Mouse (Mus musculus) spleen, embryonic (tissue): ENCODE results near the gene Dnal4.

ENCODE experiments used
- CTCF ChIA-PET: fragments of 350-600 bp; sonication (Branson Sonifier 250); formaldehyde crosslinking; loops from one replicate; lab custom pipeline; 2022; lab: Charles Lee

Dnal4 gene

DNA sequence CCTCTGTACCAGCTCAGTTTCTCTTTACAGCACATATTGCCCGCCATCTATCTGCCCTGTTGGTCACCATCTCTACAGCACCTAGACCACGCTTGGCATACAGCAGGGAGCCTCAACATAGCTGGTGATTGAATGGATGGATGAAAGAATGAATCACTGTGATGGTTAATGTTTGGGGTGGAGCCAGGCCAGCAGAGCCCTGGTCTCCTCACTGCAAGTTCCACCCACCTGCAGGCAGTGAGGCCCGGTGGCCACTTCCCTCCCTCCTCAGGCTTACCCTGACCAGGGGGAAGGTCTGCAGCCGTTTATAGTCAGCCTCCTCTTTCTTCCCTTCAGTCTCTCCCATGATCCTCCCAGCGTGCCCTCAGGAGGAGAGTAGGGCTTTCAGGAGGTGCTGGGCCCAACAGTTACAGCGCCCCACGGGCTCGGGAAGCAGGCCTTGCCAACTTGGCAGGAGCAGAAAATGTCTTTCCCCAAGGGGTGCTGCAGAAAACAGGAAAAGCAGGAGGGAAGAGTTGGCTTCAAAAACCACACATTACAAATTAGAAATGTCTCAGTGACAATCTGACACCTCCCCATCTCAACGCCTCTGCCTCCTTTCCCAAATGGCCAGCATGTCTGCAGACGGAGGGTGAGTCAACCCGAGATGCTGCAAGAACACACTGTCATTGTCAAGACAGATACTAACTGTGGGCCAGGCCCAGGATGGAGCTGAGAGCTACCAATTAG is 12.9 kb downstream of the Dnal4 start:
- CTCF ChIA-PET, result no interaction called here

DNA sequence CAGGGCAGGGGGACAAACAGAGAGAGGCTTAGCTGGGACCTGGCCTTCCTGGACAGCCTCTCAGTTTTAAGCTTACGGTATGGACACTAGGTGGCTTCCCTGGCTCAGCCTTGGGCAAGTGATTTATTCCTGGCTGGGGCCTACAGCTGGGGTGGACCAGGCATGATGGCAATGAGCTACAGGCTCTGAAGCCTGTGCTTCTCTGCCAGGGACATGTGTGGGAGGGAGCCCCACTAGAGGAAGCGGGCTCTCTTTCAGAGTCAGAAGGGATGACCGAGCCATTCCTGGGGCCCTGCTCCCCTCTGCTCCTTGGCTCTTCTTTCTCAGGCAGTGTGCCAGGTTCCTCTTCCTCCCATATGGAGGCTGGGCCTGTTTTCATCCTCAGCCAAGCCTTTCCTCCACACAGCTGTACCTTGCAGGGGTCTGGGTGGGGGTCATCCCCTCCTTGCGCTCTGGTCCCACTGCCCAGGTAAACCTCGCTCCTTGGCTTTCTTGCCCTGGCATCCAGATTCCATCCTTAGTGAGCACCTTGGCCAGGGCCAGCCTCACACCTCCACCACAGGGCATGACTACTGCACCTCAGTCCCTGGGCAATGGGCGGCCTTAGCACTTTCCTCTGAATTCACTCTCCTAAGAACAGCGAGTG is 13.9 kb downstream of the Dnal4 start:
- CTCF ChIA-PET, result no interaction called here

DNA sequence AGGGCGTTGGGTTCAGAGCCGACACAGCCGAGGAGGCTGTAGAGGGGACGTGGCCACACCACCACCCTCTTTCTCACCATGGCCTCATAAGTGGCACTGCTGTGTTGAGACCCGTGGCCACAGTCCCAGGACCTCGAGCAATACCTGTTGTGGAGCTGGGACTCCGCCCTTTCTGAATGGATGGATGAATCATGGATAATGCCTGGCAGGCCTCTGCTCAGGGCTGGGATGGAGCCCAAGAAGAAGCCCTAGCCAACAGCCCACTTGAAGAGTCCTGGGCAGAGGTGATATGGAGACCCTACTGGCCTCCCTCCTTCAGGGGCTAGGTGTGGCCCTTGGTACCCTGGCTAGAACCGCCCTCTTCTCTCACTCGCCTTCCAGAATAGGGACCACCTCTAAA is 14.6 kb downstream of the Dnal4 start:
- CTCF ChIA-PET, result interaction anchor here (0.5 kb wide), 1 partner anchor 15 kb away, joined by 5 read pairs; no protein-coding TSS in a partner anchor

DNA sequence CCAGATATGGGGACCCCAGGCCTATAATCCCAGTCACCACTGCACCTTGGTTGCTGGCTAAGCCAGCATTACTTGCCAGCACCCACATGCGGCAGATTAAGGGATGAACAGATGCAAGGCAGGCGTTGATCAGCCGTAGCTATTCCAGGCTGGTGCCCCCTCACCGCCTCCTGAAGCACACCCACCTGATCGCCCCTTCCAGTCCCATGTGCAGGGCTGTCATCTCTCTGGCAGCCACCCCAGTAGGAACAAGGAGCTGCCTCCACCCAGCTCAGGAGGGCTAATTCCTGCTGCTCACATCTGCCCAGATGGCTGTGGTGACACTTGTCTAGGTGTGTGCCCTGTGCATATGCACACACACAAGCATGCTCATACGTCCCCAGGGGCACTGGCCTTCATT is 16.7 kb downstream of the Dnal4 start:
- CTCF ChIA-PET, result no interaction called here

DNA sequence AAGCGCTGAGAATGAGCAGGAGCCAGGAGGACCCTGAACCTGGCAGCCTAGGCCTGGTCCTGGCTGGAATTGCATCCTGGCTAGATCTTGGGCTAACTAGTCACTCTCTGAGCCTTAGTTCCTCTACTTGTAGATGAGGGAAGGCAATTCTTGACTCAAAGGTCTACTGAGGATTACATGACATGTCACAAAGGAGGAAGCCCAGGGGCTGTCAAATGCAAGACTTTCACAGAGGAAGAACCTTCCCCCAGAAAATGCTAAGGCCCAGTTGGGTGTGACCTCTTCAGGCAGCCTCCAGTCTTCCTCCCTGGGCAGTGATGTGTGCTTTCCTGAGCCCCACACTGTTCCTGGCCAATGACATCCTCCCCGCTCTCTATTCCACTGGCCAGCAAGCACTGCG is 20.5 kb downstream of the Dnal4 start:
- CTCF ChIA-PET, result interaction anchor here (0.9 kb wide), 1 partner anchor 305 kb away, joined by 6 read pairs; no protein-coding TSS in a partner anchor

DNA sequence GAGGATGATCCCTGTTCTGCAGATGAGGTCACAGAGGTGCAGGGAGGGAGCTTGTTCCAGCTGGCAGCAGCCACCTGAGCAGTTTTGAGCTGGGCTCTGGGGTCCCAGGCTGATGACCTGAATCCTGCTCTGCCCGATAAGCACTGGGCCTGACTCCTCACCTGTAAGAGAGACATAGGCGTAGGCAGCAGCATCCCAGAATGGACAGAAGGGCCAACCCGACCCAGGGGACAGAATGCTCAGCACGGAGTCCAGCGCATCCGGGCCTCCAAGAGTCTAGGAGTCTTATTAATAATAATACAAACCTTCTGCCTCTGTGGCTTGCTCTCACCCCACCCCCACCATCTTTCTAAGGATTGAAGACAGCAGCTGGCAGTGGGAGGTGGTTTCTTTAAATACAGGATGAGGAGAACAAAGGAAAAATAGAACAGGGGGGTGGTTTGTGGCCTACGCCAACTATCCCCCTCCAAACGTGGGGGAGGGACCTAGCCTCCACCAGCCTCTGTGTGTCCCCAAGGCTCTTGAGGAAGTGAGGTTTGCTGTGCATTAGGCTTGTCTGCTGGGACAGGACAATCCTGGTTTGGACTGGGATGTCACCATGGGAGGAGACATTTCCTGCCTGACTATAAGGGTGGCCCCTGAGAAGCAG is 21.5 kb downstream of the Dnal4 start:
- CTCF ChIA-PET, result no interaction called here

DNA sequence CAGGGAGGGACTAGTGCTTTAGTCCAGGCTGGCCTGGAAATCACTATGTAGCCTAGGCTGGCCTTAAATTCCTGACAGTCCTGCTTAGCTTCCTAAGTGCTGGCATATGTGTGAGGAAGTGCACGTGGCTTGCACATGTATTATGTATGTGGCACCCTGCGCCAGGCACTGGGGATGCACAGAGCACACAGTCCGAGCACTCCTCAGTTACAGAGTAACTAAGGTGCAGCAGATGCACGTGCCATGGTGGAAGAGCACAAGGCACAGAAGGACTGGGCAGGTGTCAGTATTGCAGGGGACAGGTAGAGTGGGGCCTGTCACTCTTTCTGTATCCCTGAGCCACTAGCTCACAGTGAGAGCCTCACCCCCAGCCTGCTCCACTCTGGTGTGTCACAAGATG is 22.5 kb downstream of the Dnal4 start:
- CTCF ChIA-PET, result no interaction called here

DNA sequence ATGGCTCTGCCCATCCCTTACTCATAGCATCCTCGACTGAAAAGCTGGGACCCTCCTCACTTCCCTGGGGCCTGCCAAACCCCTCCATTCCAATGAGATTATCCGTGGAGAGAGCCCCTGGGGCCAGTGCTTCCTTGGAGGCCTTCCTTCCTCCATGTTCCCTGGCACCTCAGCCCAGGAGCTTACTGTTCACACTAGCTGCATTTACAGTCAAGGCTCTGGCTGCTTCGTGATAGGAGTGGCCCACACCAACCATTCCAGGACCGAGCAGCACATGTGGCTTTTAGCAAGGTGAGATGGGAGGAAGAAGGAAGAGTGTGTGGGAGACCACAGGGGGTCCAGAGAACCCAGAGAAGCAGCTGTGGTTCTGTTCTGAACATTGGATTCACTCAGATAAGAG is 23.8 kb downstream of the Dnal4 start:
- CTCF ChIA-PET, result interaction anchor here (0.6 kb wide), 1 partner anchor 54 kb away, joined by 3 read pairs; no protein-coding TSS in a partner anchor

DNA sequence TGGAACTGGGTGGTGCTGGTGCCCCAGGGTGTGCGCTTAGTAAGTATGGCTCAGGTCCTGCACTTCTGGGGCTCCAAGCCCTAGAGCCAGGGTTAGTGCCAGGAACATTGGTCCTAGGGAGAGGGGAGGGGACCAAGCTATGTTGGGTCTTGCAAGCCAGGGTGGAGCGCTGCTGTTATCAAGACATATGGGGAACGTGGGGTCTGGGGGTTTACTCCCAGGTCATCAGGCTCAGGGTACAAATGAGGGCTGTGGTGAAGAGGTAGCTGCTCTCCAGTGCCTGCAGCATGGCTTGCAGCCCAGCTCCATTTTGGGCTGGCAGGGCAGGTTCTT is 24.3 kb downstream of the Dnal4 start:
- CTCF ChIA-PET, result interaction anchor here (0.6 kb wide), 1 partner anchor 55 kb away, joined by 3 read pairs; no protein-coding TSS in a partner anchor

DNA sequence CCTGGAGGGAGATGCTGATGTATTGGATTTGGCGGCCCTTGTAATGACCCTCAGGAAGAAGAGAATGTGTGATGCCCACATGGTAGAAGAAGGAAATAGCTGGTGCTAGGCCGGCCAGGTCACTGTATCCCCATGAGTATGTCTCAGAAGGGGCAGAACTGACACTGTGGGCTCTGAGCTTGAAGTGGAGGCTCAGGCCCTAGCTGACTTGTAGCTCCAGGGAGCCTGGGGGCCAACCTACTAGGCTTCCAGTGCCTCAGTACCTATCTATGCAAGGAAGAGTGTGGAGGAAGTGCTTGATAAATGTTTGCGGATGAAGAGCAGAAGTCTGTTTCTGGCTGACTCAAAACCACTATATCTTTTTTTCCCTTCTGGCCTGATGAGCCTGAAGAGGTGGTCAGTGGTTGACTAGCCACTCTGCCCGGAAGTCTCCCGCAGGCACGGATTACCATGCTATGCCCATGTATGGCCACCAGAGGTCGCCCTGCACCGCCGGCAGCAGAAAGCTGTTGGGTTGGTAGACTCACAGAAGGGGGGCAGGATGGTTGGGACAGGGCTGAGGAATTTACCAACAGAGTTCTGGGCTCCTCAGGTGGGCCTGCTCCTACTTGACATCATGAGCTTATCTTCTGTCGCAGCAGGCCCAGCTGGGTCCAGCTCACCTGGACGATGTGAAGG is 24.8 kb downstream of the Dnal4 start:
- CTCF ChIA-PET, result interaction anchor here (0.9 to 1.3 kb wide), 3 partner anchors 20 to 79 kb away, joined by 3 to 5 read pairs (median 4); no protein-coding TSS in a partner anchor

DNA sequence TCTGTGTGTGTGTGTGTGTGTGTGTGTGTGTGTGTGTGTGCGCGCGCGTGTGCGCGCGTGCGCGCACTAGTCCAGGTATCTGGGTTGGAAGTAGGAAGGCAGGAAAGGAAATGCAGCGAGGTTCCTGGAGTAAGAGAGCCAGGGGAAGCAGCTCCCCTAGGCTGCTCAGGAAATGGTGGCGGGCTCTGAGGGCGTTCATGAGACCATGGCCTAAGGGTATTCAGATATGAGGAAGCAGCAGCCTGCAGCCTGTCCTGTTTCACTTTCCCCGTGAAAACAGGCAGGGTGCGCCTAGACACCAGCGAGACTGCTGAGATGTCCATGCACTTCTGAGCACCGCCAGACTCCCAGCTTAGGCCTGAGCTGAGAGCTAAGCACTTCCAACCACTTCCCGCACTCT is 25.9 kb downstream of the Dnal4 start:
- CTCF ChIA-PET, result interaction anchor here (0.9 to 1.3 kb wide), 2 partner anchors 21 to 80 kb away, joined by 3 to 5 read pairs; no protein-coding TSS in a partner anchor

DNA sequence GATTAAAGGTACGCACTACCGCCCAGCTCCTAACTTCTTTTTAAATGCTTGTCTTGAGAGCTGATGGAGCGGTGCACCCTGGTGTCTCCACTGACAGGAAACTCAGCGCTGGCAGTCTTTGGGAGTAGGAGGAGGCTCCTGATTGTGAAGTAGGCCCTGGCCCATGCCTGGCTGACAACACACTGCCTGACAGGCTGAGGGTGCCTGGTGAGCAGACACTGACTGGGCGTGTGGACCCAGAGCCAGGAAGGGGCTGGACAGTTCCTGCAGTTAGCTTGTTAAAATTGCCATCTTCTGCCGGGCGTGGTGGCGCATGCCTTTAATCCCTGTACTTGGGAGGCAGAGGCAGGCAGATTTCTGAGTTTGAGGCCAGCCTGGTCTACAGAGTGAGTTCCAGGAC is 27.4 kb downstream of the Dnal4 start:
- CTCF ChIA-PET, result interaction anchor here (0.6 to 1.2 kb wide), 2 partner anchors 10 to 26 kb away, joined by 3 to 8 read pairs; no protein-coding TSS in a partner anchor

DNA sequence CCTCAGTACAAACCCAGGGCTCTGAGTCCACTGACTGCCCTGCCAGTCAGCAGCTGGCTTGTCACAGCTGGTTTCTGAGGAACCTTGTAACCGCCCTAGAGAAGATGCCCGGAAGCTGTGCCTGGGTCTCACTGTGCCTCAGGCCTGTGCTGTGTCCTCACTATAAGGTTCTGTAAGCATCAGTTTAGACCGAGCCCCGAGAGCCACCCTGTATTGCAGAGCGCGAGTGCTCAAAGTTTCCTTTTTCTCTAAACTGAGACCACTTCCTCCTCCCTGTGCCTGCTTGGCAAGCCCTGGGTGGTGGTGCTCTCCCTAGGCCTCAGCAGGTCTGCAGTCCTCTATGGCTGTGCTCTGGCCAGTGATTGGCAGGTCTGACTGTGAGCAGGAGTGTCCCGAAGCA is 28.5 kb downstream of the Dnal4 start:
- CTCF ChIA-PET, result interaction anchor here (0.5 to 1.2 kb wide), 2 partner anchors 25 to 196 kb away, joined by 3 to 5 read pairs; no protein-coding TSS in a partner anchor

DNA sequence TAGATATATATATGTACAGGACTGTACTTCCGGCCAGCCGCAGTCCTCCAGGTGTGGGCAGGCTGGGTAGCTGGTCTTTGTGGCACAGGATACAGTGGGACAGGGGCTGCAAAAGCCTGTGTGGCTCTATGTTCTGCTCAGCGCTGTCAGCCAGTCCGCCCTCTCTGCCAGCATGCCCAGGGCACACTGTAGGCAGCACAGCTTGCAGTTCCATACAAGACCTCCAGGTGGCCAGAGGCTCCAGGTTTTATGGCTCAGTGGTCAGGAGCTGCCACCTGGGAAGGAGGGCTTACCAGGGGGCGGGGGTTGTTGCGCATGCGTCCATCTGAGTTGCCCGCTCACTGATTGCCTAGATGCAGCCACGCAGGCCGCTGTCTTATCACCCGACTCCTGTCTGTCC is 29.7 kb downstream of the Dnal4 start:
- CTCF ChIA-PET, result interaction anchor here (0.6 kb wide), 1 partner anchor 15 kb away, joined by 5 read pairs; no protein-coding TSS in a partner anchor

DNA sequence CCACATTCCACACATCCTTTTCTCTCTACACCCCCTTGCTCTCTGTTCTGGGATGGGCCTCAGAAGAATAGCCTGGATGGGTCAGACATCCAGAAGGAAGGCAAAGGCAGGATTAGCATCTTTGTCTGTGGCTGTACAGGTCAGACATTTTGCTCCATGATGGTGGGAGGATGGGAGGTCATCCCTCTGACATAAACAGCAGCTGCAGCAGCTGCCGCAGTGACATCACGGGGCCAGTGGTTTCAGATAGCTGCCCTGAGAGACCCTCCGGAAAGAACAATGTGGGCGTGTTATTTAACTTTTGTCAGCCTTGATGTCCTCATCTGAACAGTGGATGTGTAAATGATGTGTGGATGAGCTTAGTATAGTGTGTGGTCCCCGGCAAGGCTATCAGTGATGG is 31.8 kb downstream of the Dnal4 start:
- CTCF ChIA-PET, result no interaction called here

DNA sequence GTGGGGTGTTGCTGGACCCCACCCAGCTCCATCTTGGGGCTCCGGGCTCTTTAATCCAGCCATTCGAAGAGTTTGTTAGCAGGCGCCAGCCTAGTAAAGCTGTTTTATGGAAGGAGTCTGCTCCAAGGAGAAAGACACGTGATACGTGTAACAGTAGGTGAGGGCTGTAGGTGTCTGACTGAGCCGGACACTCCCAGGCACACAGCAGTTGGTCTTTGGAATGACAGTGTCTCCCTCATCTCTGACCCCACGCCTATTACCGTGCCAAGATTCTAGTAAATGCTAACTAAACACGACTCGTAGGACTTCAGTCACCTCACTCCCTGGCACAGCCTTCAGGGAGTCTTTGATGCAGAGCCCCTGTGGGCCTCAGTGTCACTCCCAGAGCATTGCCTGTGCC is 32.3 kb downstream of the Dnal4 start:
- CTCF ChIA-PET, result no interaction called here

DNA sequence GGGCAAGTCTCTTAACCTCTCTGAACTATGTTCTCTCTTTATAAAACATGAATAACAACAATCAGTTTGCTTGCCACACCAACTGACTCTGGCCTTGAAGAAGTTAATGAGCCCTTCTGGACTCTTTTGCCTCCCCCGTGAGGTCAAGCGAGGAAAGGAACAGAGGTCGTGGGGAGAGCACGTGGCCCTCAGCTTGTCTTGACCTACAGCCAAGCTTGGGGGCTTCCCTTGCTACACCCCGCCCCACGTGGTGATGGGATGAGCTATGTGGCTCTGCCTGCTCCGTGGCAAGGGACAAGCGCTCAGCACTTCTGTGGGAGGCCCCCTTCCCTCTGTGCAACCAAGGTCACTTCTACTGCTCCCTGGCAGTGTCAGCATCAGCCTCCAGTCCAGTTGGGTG is 32.9 kb downstream of the Dnal4 start:
- CTCF ChIA-PET, result interaction anchor here (0.5 kb wide), 1 partner anchor 118 kb away, joined by 3 read pairs; no protein-coding TSS in a partner anchor

DNA sequence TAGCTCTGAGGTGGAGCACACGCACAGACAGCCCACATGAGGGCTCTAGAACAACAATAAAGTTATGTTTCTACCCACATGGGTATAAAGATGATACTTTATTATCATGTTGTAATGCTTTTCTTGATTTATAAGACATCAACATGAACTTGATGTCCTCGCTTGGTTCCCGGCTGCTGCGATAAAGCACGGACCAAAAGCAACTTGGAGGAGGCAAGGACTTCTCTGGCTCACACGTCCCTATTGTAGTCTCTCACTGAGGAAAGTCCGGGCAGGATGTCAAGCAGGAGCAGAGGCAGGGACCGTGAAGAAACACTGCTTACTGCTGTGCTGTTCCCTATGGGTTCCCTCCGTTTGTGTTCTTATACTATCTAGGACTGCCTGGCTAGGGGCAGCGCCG is 33.6 kb downstream of the Dnal4 start:
- CTCF ChIA-PET, result interaction anchor here (0.6 kb wide), 1 partner anchor 1561 kb away, joined by 4 read pairs; no protein-coding TSS in a partner anchor

DNA sequence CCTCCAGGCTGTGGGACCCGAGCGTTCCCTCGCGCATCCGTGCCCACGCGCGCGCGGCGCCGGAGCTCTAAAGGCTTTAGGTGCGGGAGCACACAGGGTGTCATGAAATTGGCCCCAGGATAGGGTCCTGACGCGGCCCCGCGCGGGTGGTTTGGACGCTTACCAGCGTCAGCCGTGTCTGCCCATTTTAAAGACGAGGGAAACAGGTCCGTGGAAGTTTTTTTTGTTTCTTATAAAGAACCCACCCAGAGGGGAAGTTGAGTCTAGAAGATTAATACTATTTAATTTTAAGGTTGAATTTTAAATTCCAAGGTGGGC is 35.0 kb downstream of the Dnal4 start:
- CTCF ChIA-PET, result no interaction called here

DNA sequence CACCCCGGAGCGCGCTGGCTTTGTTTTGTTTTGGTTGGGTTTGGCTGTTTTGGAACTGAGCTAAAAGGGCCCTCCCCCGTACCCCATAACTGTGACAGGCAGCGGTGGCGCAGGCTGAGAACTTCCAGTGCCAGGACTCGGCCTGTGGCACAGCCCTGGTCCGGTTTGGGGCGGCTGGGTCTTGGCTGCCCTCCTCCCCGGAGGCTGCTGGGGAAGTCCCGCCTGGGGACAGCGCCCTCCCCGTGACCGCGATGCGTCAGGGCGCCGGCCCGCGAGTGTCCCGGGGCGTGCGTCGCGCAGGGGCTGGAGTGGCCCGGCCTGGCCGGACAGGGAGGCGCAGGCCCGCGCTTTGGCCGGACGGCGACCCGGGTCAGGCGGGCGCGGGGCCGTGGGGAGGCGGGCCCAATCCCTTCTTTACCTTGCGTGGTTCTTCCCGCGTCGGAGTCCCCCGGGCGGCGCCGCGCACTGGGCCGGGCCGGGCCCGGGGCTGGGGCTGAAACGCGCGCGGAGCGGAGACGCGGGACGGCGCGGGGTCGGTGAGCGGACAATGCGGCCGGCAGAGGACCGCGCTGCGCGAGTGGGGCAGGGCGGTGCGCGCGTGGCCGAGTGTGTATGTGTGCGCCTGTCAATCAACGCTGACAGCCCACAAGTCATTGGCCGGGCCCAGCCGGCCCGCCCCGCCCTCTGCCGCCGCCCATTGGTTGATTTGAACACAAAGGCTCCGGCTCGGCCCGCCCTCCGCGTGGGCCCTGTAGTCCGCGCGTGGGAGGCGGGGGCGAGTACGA is 35.5 kb downstream of the Dnal4 start, which contains the start of gene Sun2:
Gene Sun2 (minus strand): TSS at position 616 of the 785 bp plus-strand sequence.
- CTCF ChIA-PET, result no interaction called here
